Mouse (Mus musculus) intestine, postnatal 0 days (tissue): ENCODE measurements around the gene Pip5k1b. TPM values are rescaled to one million over a fixed set of nuclear protein-coding genes. Genes with fewer than 3 reads are reported as not detected.
A peak's percentile ranks its signal among the peaks of the same experiment; 100 is the strongest.

Experiments
- ATAC-seq: fragments of 200-750 bp; cut with Nextera tagmentation; 2 replicates; pipeline ENCODE4 v1.8.0; 2017; ENCODE audit warnings: mild to moderate bottlenecking, moderate TSS enrichment, moderate library complexity
- H3K27ac ChIP-seq: fragments of 300-500 bp; sonication (generic); 2 replicates; pipeline ENCODE4 v1.5.1; 2014; ENCODE audit warnings: mild to moderate bottlenecking, low read depth, low read length, moderate library complexity
- H3K27me3 ChIP-seq: fragments of 300-500 bp; sonication (generic); replicated peaks from 2 replicates; pipeline ENCODE4 v1.6.1; 2014; ENCODE audit warnings: low read length, mixed read lengths; ENCODE audit not compliant: control insufficient read depth, insufficient read depth
- H3K36me3 ChIP-seq: fragments of 300-500 bp; sonication (generic); 2 replicates; pipeline ENCODE4 v1.6.1; 2014; ENCODE audit warnings: mild to moderate bottlenecking, moderate library complexity; ENCODE audit not compliant: control insufficient read depth, insufficient read depth
- H3K4me1 ChIP-seq: fragments of 300-500 bp; sonication (generic); replicated peaks from 2 replicates; pipeline ENCODE4 v1.6.1; 2014; ENCODE audit warnings: antibody characterized with exemption, low read length, mixed read lengths; ENCODE audit not compliant: control insufficient read depth, insufficient read depth
- H3K4me2 ChIP-seq: fragments of 300-500 bp; sonication (generic); replicated peaks from 2 replicates; pipeline ENCODE4 v1.6.1; 2014; ENCODE audit warnings: low read depth, mild to moderate bottlenecking, moderate library complexity
- H3K4me3 ChIP-seq: fragments of 300-500 bp; sonication (generic); 2 replicates; pipeline ENCODE4 v1.5.1; 2014; ENCODE audit warnings: low read depth, low read length
- H3K9ac ChIP-seq: fragments of 300-500 bp; sonication (generic); 2 replicates; pipeline ENCODE4 v1.6.1; 2014; ENCODE audit warnings: mild to moderate bottlenecking, low read depth, low read length
- H3K9me3 ChIP-seq: fragments of 300-500 bp; sonication (generic); 2 replicates; pipeline ENCODE4 v1.6.1; 2016; ENCODE audit warnings: mixed run types; ENCODE audit not compliant: control insufficient read depth
- CTCF ChIP-seq: sonication (generic); IDR thresholded peaks from 2 replicates; pipeline ENCODE4 v1.5.1; 2016; ENCODE audit warnings: low read depth, mild to moderate bottlenecking, control low read depth, antibody characterized with exemption, moderate library complexity
- WGBS: fragments of 180-500 bp; shearing (Covaris S2); extraction: QIAGEN DNeasy Blood & Tissue Kit; methylation state at CpG from one replicate; pipeline ENCODE4 v1.1.7; 2014; 5-methylcytosine and 5-hydroxymethylcytosine counted together
- polyA plus RNA-seq: library from polyadenylated mRNA; unstranded; fragments of >200 nt; fragmentation: Nextera tagmentation; extraction: Ambion mirVana; gene quantifications from 2 replicates; pipeline ENCODE4 v1.2.1, GENCODE M21; 2015

Pip5k1b gene
- polyA plus RNA-seq, 1 experiment from 2014 or later = 29.4 TPM

DNA sequence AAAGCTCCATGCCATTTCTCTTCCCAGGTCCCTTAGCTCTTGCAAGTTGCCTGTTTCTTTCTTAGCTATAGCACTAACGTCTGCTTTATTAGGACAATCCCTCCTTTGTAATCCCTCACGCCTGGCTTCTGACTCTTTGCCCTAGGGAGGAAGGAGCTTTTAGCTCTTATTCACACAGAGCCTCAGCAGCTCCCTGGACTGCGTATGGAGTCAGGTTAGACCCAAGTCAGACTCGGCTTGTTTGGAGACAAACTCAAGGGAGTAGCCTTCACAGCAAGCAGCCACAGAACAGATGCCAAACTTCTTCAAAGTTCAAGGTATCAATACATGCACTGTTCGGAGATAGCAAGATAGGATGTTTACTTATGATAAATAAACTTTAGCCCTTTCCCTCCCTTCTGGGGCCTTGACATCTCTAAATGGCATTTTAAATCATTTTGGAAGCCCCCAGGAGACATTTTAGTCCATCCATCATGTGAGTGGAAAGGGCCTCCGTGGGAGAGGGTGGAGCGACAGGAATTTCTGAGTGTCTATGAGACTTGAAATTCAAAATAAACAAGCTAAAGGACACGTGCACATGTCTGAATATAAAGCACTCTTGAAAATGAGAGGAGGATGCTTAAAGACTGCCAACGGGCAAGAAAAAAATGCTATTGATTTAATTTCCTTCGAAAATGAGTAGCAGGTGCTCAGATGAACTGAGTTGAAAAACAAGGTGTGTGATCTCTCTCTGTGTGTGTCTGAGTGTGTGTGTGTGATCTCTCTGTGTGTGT lies 231.6 kb downstream of the Pip5k1b start:
- TF ChIP-seq CTCF = no peak
- Histone ChIP-seq H3K36me3 (no peaks in the 10 kb centered on the region), H3K9me3 (no peaks in the 10 kb centered on the region), H3K4me1 (no peaks in the 10 kb centered on the region), H3K27me3 (no peaks in the 10 kb centered on the region), H3K4me2 (no peak overlapping the region), H3K27ac (no peak overlapping the region), H3K4me3 (no peak overlapping the region), H3K9ac (no peak overlapping the region)
- ATAC-seq = no peak
- 27% methylated on average over 10 of the region's 10 CpGs for WGBS

DNA sequence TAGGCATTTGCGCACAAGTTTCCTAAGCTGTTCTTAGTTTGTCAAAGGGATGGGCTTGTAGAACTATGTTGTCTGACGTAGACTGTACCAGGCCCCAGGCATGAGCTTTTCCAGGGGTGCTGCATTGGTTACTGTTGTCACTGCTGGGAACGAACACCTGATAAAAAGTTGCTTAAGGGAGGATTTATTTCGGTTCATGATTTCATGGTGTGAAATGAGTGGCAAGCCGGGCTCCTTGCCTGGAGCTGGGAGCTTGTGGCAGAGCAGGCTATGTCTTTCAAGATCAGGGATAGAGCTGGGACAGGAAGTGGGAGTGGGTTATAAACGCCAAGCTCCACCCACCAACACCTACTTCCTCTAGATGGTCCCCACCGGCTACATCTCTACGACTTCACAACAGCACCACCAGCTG lies 233.8 kb downstream of the Pip5k1b start:
- no peaks in the 10 kb centered on the region for H3K9me3 ChIP-seq
- no peak overlapping the region for H3K4me2 ChIP-seq
- H3K36me3 ChIP-seq = no peaks in the 10 kb centered on the region
- no peak for ATAC-seq
- H3K9ac ChIP-seq = no peak overlapping the region
- peaks cover 6% of the 10 kb centered on the region; the same call in 1 of the 2 replicates for H3K4me1 ChIP-seq
- H3K27me3 ChIP-seq = no peaks in the 10 kb centered on the region
- no peak overlapping the region for H3K27ac ChIP-seq
- WGBS = 92% methylated on average over 8 of the region's 8 CpGs
- TF ChIP-seq CTCF = no peak
- no peak overlapping the region for H3K4me3 ChIP-seq

DNA sequence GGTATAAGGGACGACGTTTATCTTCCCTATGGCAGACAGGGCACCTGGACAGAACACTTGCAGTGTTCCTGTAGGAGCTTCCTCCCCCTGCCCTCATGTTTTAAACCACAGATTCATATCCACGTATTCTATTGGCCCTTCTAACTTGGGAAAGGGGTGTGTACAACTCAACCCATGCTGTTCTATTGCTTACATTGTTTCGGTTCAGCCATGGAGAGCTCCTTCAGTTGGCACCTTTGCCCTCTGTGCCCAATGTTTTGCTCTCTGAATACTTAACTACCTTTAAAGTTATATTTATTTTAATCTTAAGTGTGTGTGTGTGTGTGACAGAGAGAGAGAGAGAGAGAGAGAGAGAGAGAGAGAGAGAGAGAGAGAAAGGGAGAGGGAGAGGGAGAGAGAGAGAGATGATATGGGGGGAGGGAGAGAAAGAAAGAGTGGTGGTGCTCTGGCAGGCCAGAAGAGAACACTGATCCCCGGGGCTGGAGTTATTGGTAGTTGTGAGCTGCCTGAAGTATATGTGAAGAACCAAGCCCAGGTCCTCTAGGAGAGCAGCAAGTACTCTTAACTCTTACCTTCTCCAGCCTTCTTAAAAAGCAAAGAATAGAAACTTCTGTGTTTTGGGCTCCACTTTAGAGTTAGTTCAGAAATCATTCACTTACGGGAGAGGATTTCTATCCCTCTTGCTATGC lies 234.3 kb downstream of the Pip5k1b start:
- ATAC-seq = no peak
- no peak overlapping the region for H3K4me3 ChIP-seq
- no peaks in the 10 kb centered on the region for H3K9me3 ChIP-seq
- H3K27ac ChIP-seq = no peak overlapping the region
- peaks cover 6% of the 10 kb centered on the region; the same call in 1 of the 2 replicates for H3K4me1 ChIP-seq
- no peaks in the 10 kb centered on the region for H3K36me3 ChIP-seq
- WGBS = 85% methylated on average over 6 of the region's 6 CpGs
- H3K27me3 ChIP-seq = no peaks in the 10 kb centered on the region
- no peak overlapping the region for H3K9ac ChIP-seq
- H3K4me2 ChIP-seq = no peak overlapping the region
- no peak for TF ChIP-seq CTCF

DNA sequence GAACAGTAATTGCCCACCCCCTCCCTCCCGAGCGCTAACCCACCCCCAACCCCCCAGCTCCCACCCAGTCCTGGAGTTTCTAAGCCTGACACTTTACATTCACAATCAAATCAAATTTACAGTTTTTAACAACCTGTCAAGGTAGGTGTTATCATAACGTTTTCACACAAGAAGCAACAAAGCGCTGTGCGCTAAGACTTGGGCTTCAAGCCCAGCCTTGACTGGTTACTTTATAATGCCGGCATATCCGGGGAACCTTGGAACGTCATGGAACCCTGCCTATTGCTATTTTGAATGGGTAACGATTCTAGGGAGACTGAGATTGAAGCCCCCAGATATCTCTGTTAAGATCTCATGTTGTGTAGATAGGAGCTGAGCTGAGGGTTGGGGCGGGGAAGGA lies 237.5 kb downstream of the Pip5k1b start:
- Histone ChIP-seq H3K27ac (peak overlapping the region; percentile 47), H3K4me3 (no peak overlapping the region), H3K4me1 (peaks cover 6% of the 10 kb centered on the region; the same call in 1 of the 2 replicates), H3K9ac (no peak overlapping the region), H3K9me3 (no peaks in the 10 kb centered on the region), H3K36me3 (no peaks in the 10 kb centered on the region), H3K27me3 (no peaks in the 10 kb centered on the region), H3K4me2 (0 out of 2 replicates have a peak overlapping the region, but pooled peaks have one; percentile 9)
- WGBS = 45% methylated on average over 10 of the region's 10 CpGs
- ATAC-seq = 0 out of 2 replicates have a peak, but pooled peaks have one; percentile 20
- no peak for TF ChIP-seq CTCF

DNA sequence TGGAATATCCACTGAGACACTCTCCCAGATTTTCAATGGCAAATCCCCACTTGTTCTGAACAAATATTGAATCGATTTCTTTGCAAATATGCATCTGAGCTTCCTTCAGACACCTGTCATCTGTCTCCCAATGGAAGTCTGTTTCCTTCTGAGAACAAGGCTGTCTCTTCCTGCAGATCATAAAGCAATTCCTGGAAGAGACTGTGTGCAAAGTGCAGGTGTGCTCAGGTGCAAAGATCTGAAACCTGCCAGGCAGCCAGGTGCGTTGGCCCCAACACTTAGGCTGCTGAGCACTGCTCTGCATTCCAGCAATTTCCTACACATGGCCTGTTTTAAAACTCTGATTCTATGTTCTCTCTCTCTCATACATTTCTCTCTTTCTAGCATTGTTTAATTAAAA lies 237.9 kb downstream of the Pip5k1b start:
- H3K4me1 ChIP-seq = peaks cover 6% of the 10 kb centered on the region; the same call in 1 of the 2 replicates
- 35% methylated on average over 2 of the region's 2 CpGs for WGBS

DNA sequence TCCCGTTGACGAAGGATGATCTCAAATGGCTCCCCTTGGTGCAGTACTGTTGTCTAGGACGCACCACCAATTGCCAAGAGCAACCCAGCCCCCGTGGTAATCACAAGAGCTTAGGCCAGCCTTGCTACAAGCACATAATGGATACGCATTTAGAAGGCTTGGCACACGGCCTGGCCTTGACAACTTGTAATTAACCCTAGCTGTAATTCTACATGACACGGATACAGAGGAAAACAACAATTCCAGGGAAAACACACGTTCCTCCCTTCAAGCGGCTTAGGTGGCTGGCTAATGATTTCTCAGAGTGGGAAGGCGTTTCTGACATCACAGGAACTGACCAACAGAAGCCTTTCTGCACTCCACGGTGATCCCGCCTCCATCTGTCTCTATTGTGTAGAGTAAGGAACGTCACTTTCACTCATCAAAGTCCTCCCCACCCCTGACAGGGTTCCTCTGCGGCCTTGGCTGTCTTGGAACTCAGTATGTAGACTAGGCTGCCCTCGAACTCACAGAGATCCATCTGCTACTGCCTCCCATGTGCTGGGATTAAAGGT lies 238.6 kb downstream of the Pip5k1b start:
- ATAC-seq = peak; percentile 78
- Histone ChIP-seq H3K4me1 (peaks cover 6% of the 10 kb centered on the region; the same call in 1 of the 2 replicates), H3K27me3 (no peaks in the 10 kb centered on the region), H3K9me3 (no peaks in the 10 kb centered on the region), H3K4me2 (peak overlapping the region; percentile 37), H3K4me3 (no peak overlapping the region), H3K27ac (peak overlapping the region; percentile 90), H3K36me3 (no peaks in the 10 kb centered on the region), H3K9ac (no peak overlapping the region)
- no peak for TF ChIP-seq CTCF
- WGBS = 26% methylated on average over 15 of the region's 15 CpGs

More for the DNA sequence above, 237.9 kb downstream of the Pip5k1b start:
- Histone ChIP-seq H3K27ac (peak overlapping the region; percentile 90), H3K9me3 (no peaks in the 10 kb centered on the region), H3K9ac (no peak overlapping the region), H3K4me3 (no peak overlapping the region), H3K36me3 (no peaks in the 10 kb centered on the region), H3K27me3 (no peaks in the 10 kb centered on the region), H3K4me2 (peak overlapping the region; percentile 37)
- no peak for TF ChIP-seq CTCF
- peak; percentile 95 for ATAC-seq
